Mouse (Mus musculus): ENCODE measurements around the gene Kcnip3.

The Kcnip3 gene

GRCm38 (mm10) chr2:127411126-127411525, 110.8 kb downstream of the Kcnip3 start:
- DNase-seq (ENCODE audit: extremely low spot score, low read depth, low spot score), result no peak
